Comparison of ENCODE assay signal across 16 mouse cellular contexts in genomic region chr12:107918779-107919178, GRCm38 (mm10).
DNase-seq lines count a peak whose midpoint lies in the region; ATAC-seq lines count a peak whose summit lies in the region.
"Had no signal": no experiment of that assay in that cellular context is flagged by ENCODE, and none has a peak within 500 bp of the region (broad histone marks: within the 10 kb centered on the region; RNA-seq: fewer than 3 reads in every experiment).

No protein-coding gene starts in this region.

- ATAC-seq in neutrophil, adult 5-6 weeks (ENCODE audit: extremely low read depth, insufficient number of reproducible peaks, low FRiP score, poor library complexity, severe bottlenecking): 0 out of 2 replicates have a peak, but pooled peaks have one; percentile 8
- no peak for ATAC-seq in frontal cortex, adult (ENCODE audit: low TSS enrichment)
- ATAC-seq in megakaryocyte progenitor cell, adult 5-6 weeks (replicated peaks; ENCODE audit: poor library complexity): no peak
- ATAC-seq: midbrain, embryonic 16.5 days had no signal

- DNase-seq in lung, postnatal 36 days: peak; percentile 8
- no peak for DNase-seq in lung, postnatal 25 days (ENCODE audit: low spot score)
- DNase-seq in CD8-positive naive resting alpha-beta T cell, adult 2 months (ENCODE audit: low read depth in 2 of 2, low spot score in 2 of 2): peak; percentile 51 to 68
- DNase-seq in thymus, postnatal 36 days: peak; percentile 66 to 78
- DNase-seq in lung, postnatal 4 days: no peak
- DNase-seq: adrenal gland, postnatal 36 days; cerebellum, adult 9-11 months; heart, postnatal 36 days; kidney, adult 8-10 months; kidney, postnatal 14 days; left cerebral cortex, postnatal 4 days; right cerebral cortex, adult 18-20 months had no signal

Comparison
In these comparisons a context has a peak if more than half of its experiments do, and no peak if none do; other contexts are left out.
1. DNase-seq: peak in lung, postnatal 36 days (single experiment), CD8-positive naive resting alpha-beta T cell, adult 2 months (2 of 2) and thymus, postnatal 36 days (2 of 2); none in lung, postnatal 25 days (single experiment) and lung, postnatal 4 days (0 of 2).